ENCODE assay signal across 25 mouse cellular contexts in genomic region chr7:6756777-6757291, GRCm38 (mm10). TPM values are rescaled to one million over a fixed set of nuclear protein-coding genes. Genes with fewer than 3 reads are reported as not detected.
A peak's percentile ranks its signal among the peaks of the same experiment; 100 is the strongest.
DNase-seq lines count a peak whose midpoint lies in the region; ATAC-seq and TF ChIP-seq lines count a peak whose summit lies in the region.
"Had no signal": no experiment of that assay in that cellular context is flagged by ENCODE, and none has a peak within 500 bp of the region (broad histone marks: within the 10 kb centered on the region; RNA-seq: fewer than 3 reads in every experiment).

No protein-coding gene starts in this region.

- H3K36me3 ChIP-seq in heart, embryonic 11.5 days (ENCODE audit: control insufficient read depth, insufficient read depth, low read length) = no peaks in the 10 kb centered on the region; the same call in 1 of the 2 replicates
- no peaks in the 10 kb centered on the region for H3K36me3 ChIP-seq in liver, embryonic 15.5 days (replicated peaks)
- H3K36me3 ChIP-seq in liver, embryonic 12.5 days = no peaks in the 10 kb centered on the region
- H3K36me3 ChIP-seq in liver, postnatal 0 days (replicated peaks; ENCODE audit: insufficient read depth, low read length) = no peaks in the 10 kb centered on the region
- no peaks in the 10 kb centered on the region for H3K36me3 ChIP-seq in liver, embryonic 11.5 days (ENCODE audit: control insufficient read depth, insufficient read depth, low read length)
- no peaks in the 10 kb centered on the region for H3K36me3 ChIP-seq in myocyte (ENCODE audit: control insufficient read depth, insufficient read depth)
- H3K36me3 ChIP-seq: embryonic facial prominence, embryonic 12.5 days; forebrain, embryonic 15.5 days; G1E had no signal

- no peak overlapping the region for H3K4me2 ChIP-seq in heart, embryonic 11.5 days
- H3K4me2 ChIP-seq in liver, embryonic 15.5 days = no peak overlapping the region
- no peak overlapping the region for H3K4me2 ChIP-seq in liver, embryonic 12.5 days
- H3K4me2 ChIP-seq in liver, postnatal 0 days (ENCODE audit: low read depth, low read length) = no peak overlapping the region
- H3K4me2 ChIP-seq in liver, embryonic 11.5 days = no peak overlapping the region
- peak overlapping the region; percentile 51 for H3K4me2 ChIP-seq in myocyte (ENCODE audit: low read depth)
- H3K4me2 ChIP-seq: embryonic facial prominence, embryonic 12.5 days; forebrain, embryonic 13.5 days; forebrain, embryonic 15.5 days had no signal

- no peak overlapping the region for H3K4me3 ChIP-seq in heart, embryonic 11.5 days (ENCODE audit: low read depth, low read length)
- no peak overlapping the region for H3K4me3 ChIP-seq in liver, embryonic 15.5 days (replicated peaks)
- no peak overlapping the region for H3K4me3 ChIP-seq in liver, embryonic 12.5 days
- no peak overlapping the region for H3K4me3 ChIP-seq in liver, postnatal 0 days (ENCODE audit: low read depth, low read length)
- no peak overlapping the region for H3K4me3 ChIP-seq in liver, embryonic 11.5 days (ENCODE audit: low read depth, low read length)
- no peak overlapping the region for H3K4me3 ChIP-seq in myocyte
- H3K4me3 ChIP-seq: embryonic facial prominence, embryonic 10.5 days; embryonic facial prominence, embryonic 12.5 days; forebrain, embryonic 13.5 days; forebrain, embryonic 15.5 days had no signal

- no peak for ATAC-seq in heart, embryonic 11.5 days (replicated peaks; ENCODE audit: insufficient number of reproducible peaks, low FRiP score, low TSS enrichment)
- ATAC-seq in liver, embryonic 15.5 days (ENCODE audit: insufficient read depth) = peak; percentile 64
- ATAC-seq in liver, embryonic 12.5 days = no peak
- peak; percentile 91 for ATAC-seq in liver, postnatal 0 days
- ATAC-seq in liver, embryonic 11.5 days (replicated peaks; ENCODE audit: low FRiP score) = no peak
- ATAC-seq: activated CD4-positive, CD25-positive, alpha-beta regulatory T cell, adult 4 months; CD4-positive, CD25-positive, alpha-beta regulatory T cell, adult 4 months; forebrain, embryonic 13.5 days; forebrain, embryonic 15.5 days; forebrain, postnatal 0 days; Patski had no signal

- H3K4me1 ChIP-seq in heart, embryonic 11.5 days (ENCODE audit: control insufficient read depth, insufficient read depth, low read length) = peaks cover 5% of the 10 kb centered on the region; the same call in 1 of the 2 replicates
- H3K4me1 ChIP-seq in liver, embryonic 15.5 days (replicated peaks) = no peaks in the 10 kb centered on the region
- H3K4me1 ChIP-seq in liver, embryonic 12.5 days = no peaks in the 10 kb centered on the region
- H3K4me1 ChIP-seq in liver, postnatal 0 days (ENCODE audit: insufficient read depth) = no peaks in the 10 kb centered on the region
- H3K4me1 ChIP-seq in liver, embryonic 11.5 days (replicated peaks; ENCODE audit: control insufficient read depth, insufficient read depth, low read length) = no peaks in the 10 kb centered on the region

- DNase-seq in heart, adult 11 months = peak; percentile 64
- peak; percentile 69 for DNase-seq in liver, postnatal 0 days
- DNase-seq in liver, embryonic 11.5 days (ENCODE audit: low spot score) = no peak
- no peak for DNase-seq in thymus, adult 18-20 months
- DNase-seq: adrenal gland, adult 8-10 months; adrenal gland, postnatal 25 days; cerebellum, adult 11-12 months; cerebellum, adult 2 months; cerebellum, adult 9-10 months; cerebellum, postnatal 10 days; cerebellum, postnatal 25 days; forebrain, postnatal 0 days had no signal

- H3K79me2 ChIP-seq in myocyte (ENCODE audit: control insufficient read depth, insufficient read depth) = no peaks in the 10 kb centered on the region

- no peak for TF ChIP-seq EP300 in liver, postnatal 0 days (IDR thresholded peaks at IDR 0.05; ENCODE audit: low read depth)

- no peak overlapping the region for H3K9ac ChIP-seq in heart, embryonic 11.5 days (ENCODE audit: low read depth, low read length)
- H3K9ac ChIP-seq in liver, embryonic 15.5 days = no peak overlapping the region
- no peak overlapping the region for H3K9ac ChIP-seq in liver, embryonic 12.5 days
- H3K9ac ChIP-seq in liver, postnatal 0 days (replicated peaks) = no peak overlapping the region
- H3K9ac ChIP-seq in liver, embryonic 11.5 days (ENCODE audit: low read depth, low read length) = no peak overlapping the region
- H3K9ac ChIP-seq: embryonic facial prominence, embryonic 12.5 days; forebrain, embryonic 13.5 days; forebrain, embryonic 15.5 days; forebrain, postnatal 0 days had no signal

- H3K27ac ChIP-seq in heart, embryonic 11.5 days (ENCODE audit: low read depth, low read length) = no peak overlapping the region
- no peak overlapping the region for H3K27ac ChIP-seq in liver, embryonic 15.5 days (replicated peaks)
- no peak overlapping the region for H3K27ac ChIP-seq in liver, embryonic 12.5 days
- peak overlapping the region; percentile 55; the same call in 1 of the 2 replicates for H3K27ac ChIP-seq in liver, postnatal 0 days (ENCODE audit: low read depth)
- H3K27ac ChIP-seq in liver, embryonic 11.5 days (ENCODE audit: low read depth, low read length) = no peak overlapping the region
- H3K27ac ChIP-seq: embryonic facial prominence, embryonic 10.5 days; embryonic facial prominence, embryonic 12.5 days; forebrain, embryonic 13.5 days; forebrain, embryonic 15.5 days had no signal

- TF ChIP-seq POLR2A in myocyte (IDR thresholded peaks at IDR 0.05; ENCODE audit: insufficient read length, low read depth) = no peak

- no peaks in the 10 kb centered on the region for H3K27me3 ChIP-seq in heart, embryonic 11.5 days (ENCODE audit: control insufficient read depth, insufficient read depth, low read length)
- no peaks in the 10 kb centered on the region for H3K27me3 ChIP-seq in liver, embryonic 15.5 days
- no peaks in the 10 kb centered on the region for H3K27me3 ChIP-seq in liver, embryonic 12.5 days (replicated peaks)
- H3K27me3 ChIP-seq in liver, postnatal 0 days (ENCODE audit: insufficient read depth, low read length) = no peaks in the 10 kb centered on the region
- H3K27me3 ChIP-seq in liver, embryonic 11.5 days (replicated peaks; ENCODE audit: control insufficient read depth, insufficient read depth, low read length) = no peaks in the 10 kb centered on the region
- H3K27me3 ChIP-seq in myocyte (ENCODE audit: control insufficient read depth, insufficient read depth, insufficient read length) = no peaks in the 10 kb centered on the region
- H3K27me3 ChIP-seq: CH12.LX; embryonic facial prominence, embryonic 12.5 days; forebrain, embryonic 13.5 days; forebrain, embryonic 15.5 days; Patski had no signal

- 75% methylated on average over 4 of the region's 4 CpGs for WGBS in heart, embryonic 11.5 days (ENCODE audit: insufficient replicate concordance)
- 49% methylated on average over 4 of the region's 4 CpGs for WGBS in liver, embryonic 15.5 days (ENCODE audit: insufficient replicate concordance)
- WGBS in liver, embryonic 12.5 days (ENCODE audit: insufficient replicate concordance) = 52% methylated on average over 4 of the region's 4 CpGs
- 52% methylated on average over 4 of the region's 4 CpGs for WGBS in liver, postnatal 0 days (ENCODE audit: insufficient replicate concordance)
- 76% methylated on average over 4 of the region's 4 CpGs for WGBS in liver, embryonic 11.5 days

- no peak overlapping the region for H3ac ChIP-seq in myocyte (ENCODE audit: control insufficient read depth, insufficient read length)

- H3K9me3 ChIP-seq in heart, embryonic 11.5 days (replicated peaks; ENCODE audit: control insufficient read depth, low read length) = no peaks in the 10 kb centered on the region
- H3K9me3 ChIP-seq in liver, embryonic 15.5 days (replicated peaks) = no peaks in the 10 kb centered on the region
- H3K9me3 ChIP-seq in liver, embryonic 12.5 days (replicated peaks) = no peaks in the 10 kb centered on the region
- H3K9me3 ChIP-seq in liver, postnatal 0 days (ENCODE audit: low read length) = no peaks in the 10 kb centered on the region
- H3K9me3 ChIP-seq in liver, embryonic 11.5 days (ENCODE audit: control insufficient read depth, low read length) = no peaks in the 10 kb centered on the region
- H3K9me3 ChIP-seq: embryonic facial prominence, embryonic 10.5 days; embryonic facial prominence, embryonic 12.5 days; forebrain, embryonic 13.5 days; forebrain, embryonic 15.5 days; G1E had no signal

- no peak for TF ChIP-seq CTCF in liver, postnatal 0 days (IDR thresholded peaks at IDR 0.05; ENCODE audit: low read depth)

TF ChIP-seq in myocyte, 11 proteins besides CTCF, POLR2A, EP300 and RAD21:
- peak; percentile 66 for TF ChIP-seq TCF3 (IDR thresholded peaks at IDR 0.05; ENCODE audit: insufficient read length, low read depth)
- no peak for TF ChIP-seq SRF (IDR thresholded peaks at IDR 0.05; ENCODE audit: control insufficient read depth, insufficient read length, low read depth)
- no peak for TF ChIP-seq USF1 (IDR thresholded peaks at IDR 0.05; ENCODE audit: low read depth)
- no peak for TF ChIP-seq CEBPB (IDR thresholded peaks at IDR 0.05; ENCODE audit: insufficient read depth, poor library complexity, severe bottlenecking)
- TF ChIP-seq MYOD1 (IDR thresholded peaks at IDR 0.05; ENCODE audit: control insufficient read depth in 1 of 3, insufficient read length in 2 of 3, low read depth in 2 of 3) = peak; percentile 89 to 100 (median 95)
- TF ChIP-seq MAX (IDR thresholded peaks at IDR 0.05; ENCODE audit: low read depth) = no peak
- peak in 2 of 3 experiments; percentile 20 to 79 for TF ChIP-seq MYOG (IDR thresholded peaks at IDR 0.05; ENCODE audit: control insufficient read depth in 1 of 3, insufficient read depth in 1 of 3, insufficient read length in 2 of 3, low read depth in 2 of 3)
- peak; percentile 88 for TF ChIP-seq TCF12 (IDR thresholded peaks at IDR 0.05; ENCODE audit: insufficient read depth, poor library complexity, severe bottlenecking)

RNA-seq across cellular contexts. Expression of gene Usp29, which starts 26.5 kb away (rescaled TPM):
- polyA plus RNA-seq in heart, embryonic 11.5 days (2014; fragmentation: Nextera tagmentation; extraction: Ambion mirVana) = 14.5 and 15.5 TPM in 2 replicates
- 1.6 and 1.7 TPM in 2 replicates for polyA plus RNA-seq in liver, embryonic 15.5 days (2015; fragmentation: Nextera tagmentation; extraction: Ambion mirVana)
- polyA plus RNA-seq in liver, embryonic 12.5 days (2016; fragmentation: Nextera tagmentation; extraction: Ambion mirVana) = 2.7 and 3.7 TPM in 2 replicates
- polyA plus RNA-seq in liver, postnatal 0 days (2015; fragmentation: Nextera tagmentation; extraction: Ambion mirVana) = 1.1 and 1.5 TPM in 2 replicates
- 9.9 and 10.4 TPM in 2 replicates for polyA plus RNA-seq in liver, embryonic 11.5 days (2014; fragmentation: Nextera tagmentation; extraction: Ambion mirVana)
- 1.1 TPM for polyA plus RNA-seq in myocyte (2012; fragmentation: generic; extraction: Trizol)
- polyA plus RNA-seq: activated CD4-positive, CD25-positive, alpha-beta regulatory T cell, adult 4 months had no signal

RNA-seq across cellular contexts. Expression of gene Peg3, which starts 26.6 kb away (rescaled TPM):
- 214 TPM in 2 replicates for polyA plus RNA-seq in heart, embryonic 11.5 days (2014; fragmentation: Nextera tagmentation; extraction: Ambion mirVana)
- polyA plus RNA-seq in liver, embryonic 15.5 days (2015; fragmentation: Nextera tagmentation; extraction: Ambion mirVana) = 41.6 and 43.8 TPM in 2 replicates
- 75.1 and 81.6 TPM in 2 replicates for polyA plus RNA-seq in liver, embryonic 12.5 days (2016; fragmentation: Nextera tagmentation; extraction: Ambion mirVana)
- polyA plus RNA-seq in liver, postnatal 0 days (2015; fragmentation: Nextera tagmentation; extraction: Ambion mirVana) = 29.6 and 36.4 TPM in 2 replicates
- 181 and 193 TPM in 2 replicates for polyA plus RNA-seq in liver, embryonic 11.5 days (2014; fragmentation: Nextera tagmentation; extraction: Ambion mirVana)
- polyA plus RNA-seq in myocyte (2012; fragmentation: generic; extraction: Trizol) = 39.2 TPM
- polyA plus RNA-seq: activated CD4-positive, CD25-positive, alpha-beta regulatory T cell, adult 4 months; CD4-positive, CD25-positive, alpha-beta regulatory T cell, adult 4 months had no signal

Comparison
In these comparisons a context has a peak if more than half of its experiments do, and no peak if none do; other contexts are left out.
1. DNase-seq: peak in heart, adult 11 months (single experiment) and liver, postnatal 0 days (single experiment); none in liver, embryonic 11.5 days (single experiment) and thymus, adult 18-20 months (0 of 2).
2. ATAC-seq: peak in liver, embryonic 15.5 days (single experiment) and liver, postnatal 0 days (single experiment); none in heart, embryonic 11.5 days (single experiment), liver, embryonic 12.5 days (single experiment) and liver, embryonic 11.5 days (single experiment).